Mouse (Mus musculus): ENCODE results near the gene Dnajb8.

Gene Dnajb8

GRCm38 (mm10) chr6:88199001-88199717 lies 22.9 kb upstream of the Dnajb8 start:
- DNase-seq (ENCODE audit: low read depth, low spot score): peak; percentile 32

- peak; percentile 25 for DNase-seq (ENCODE audit: low read depth, low spot score)
Measured at GRCm38 (mm10) chr6:88199718-88200692, 22.1 kb upstream of the Dnajb8 start.

- no peak for DNase-seq (ENCODE audit: low read depth, low spot score)
Measured at GRCm38 (mm10) chr6:88200693-88201609, 21.1 kb upstream of the Dnajb8 start.

GRCm38 (mm10) chr6:88201926-88202700 lies 20.0 kb upstream of the Dnajb8 start:
- no peak for DNase-seq (ENCODE audit: low read depth, low spot score)

GRCm38 (mm10) chr6:88202921-88203690 lies 19.0 kb upstream of the Dnajb8 start:
- DNase-seq (ENCODE audit: low read depth, low spot score): peak; percentile 49

- DNase-seq (ENCODE audit: low read depth, low spot score): peak; percentile 16
Measured at GRCm38 (mm10) chr6:88203791-88204405, 18.2 kb upstream of the Dnajb8 start.

- DNase-seq (ENCODE audit: low read depth, low spot score): peak; percentile 10
Measured at GRCm38 (mm10) chr6:88204531-88205385, 17.3 kb upstream of the Dnajb8 start.

GRCm38 (mm10) chr6:88205386-88205700 lies 16.7 kb upstream of the Dnajb8 start:
- DNase-seq (ENCODE audit: low read depth, low spot score): no peak

GRCm38 (mm10) chr6:88205937-88206336 lies 16.1 kb upstream of the Dnajb8 start:
- peak; percentile 20 for DNase-seq (ENCODE audit: low read depth, low spot score)

- DNase-seq (ENCODE audit: low read depth, low spot score): no peak
Measured at GRCm38 (mm10) chr6:88206566-88206965, 15.5 kb upstream of the Dnajb8 start.

GRCm38 (mm10) chr6:88207403-88208033 lies 14.6 kb upstream of the Dnajb8 start:
- no peak for DNase-seq (ENCODE audit: low read depth, low spot score)

- no peak for DNase-seq (ENCODE audit: low read depth, low spot score)
Measured at GRCm38 (mm10) chr6:88208321-88208720, 13.7 kb upstream of the Dnajb8 start.

GRCm38 (mm10) chr6:88209453-88209852 lies 12.6 kb upstream of the Dnajb8 start:
- DNase-seq (ENCODE audit: low read depth, low spot score): no peak

- no peak for DNase-seq (ENCODE audit: low read depth, low spot score)
Measured at GRCm38 (mm10) chr6:88210182-88210581, 11.9 kb upstream of the Dnajb8 start.

GRCm38 (mm10) chr6:88215797-88216196 lies 6.3 kb upstream of the Dnajb8 start:
- no peak for DNase-seq (ENCODE audit: low read depth, low spot score)

GRCm38 (mm10) chr6:88216199-88216598 lies 5.9 kb upstream of the Dnajb8 start:
- no peak for DNase-seq (ENCODE audit: low read depth, low spot score)

GRCm38 (mm10) chr6:88219094-88219493 lies 3.0 kb upstream of the Dnajb8 start:
- no peak for DNase-seq (ENCODE audit: low read depth, low spot score)

- no peak for DNase-seq (ENCODE audit: low read depth, low spot score)
Measured at GRCm38 (mm10) chr6:88226570-88226994, 4.5 kb downstream of the Dnajb8 start.

Data from mesoderm, embryonic 11.5 days (tissue).